Mouse (Mus musculus): ENCODE measurements around the gene Recql5. TPM values are rescaled to one million over a fixed set of nuclear protein-coding genes. Genes with fewer than 3 reads are reported as not detected.

Recql5 gene
- polyA plus RNA-seq, 1 experiment from 2014 or later, result 23.9 TPM

DNA sequence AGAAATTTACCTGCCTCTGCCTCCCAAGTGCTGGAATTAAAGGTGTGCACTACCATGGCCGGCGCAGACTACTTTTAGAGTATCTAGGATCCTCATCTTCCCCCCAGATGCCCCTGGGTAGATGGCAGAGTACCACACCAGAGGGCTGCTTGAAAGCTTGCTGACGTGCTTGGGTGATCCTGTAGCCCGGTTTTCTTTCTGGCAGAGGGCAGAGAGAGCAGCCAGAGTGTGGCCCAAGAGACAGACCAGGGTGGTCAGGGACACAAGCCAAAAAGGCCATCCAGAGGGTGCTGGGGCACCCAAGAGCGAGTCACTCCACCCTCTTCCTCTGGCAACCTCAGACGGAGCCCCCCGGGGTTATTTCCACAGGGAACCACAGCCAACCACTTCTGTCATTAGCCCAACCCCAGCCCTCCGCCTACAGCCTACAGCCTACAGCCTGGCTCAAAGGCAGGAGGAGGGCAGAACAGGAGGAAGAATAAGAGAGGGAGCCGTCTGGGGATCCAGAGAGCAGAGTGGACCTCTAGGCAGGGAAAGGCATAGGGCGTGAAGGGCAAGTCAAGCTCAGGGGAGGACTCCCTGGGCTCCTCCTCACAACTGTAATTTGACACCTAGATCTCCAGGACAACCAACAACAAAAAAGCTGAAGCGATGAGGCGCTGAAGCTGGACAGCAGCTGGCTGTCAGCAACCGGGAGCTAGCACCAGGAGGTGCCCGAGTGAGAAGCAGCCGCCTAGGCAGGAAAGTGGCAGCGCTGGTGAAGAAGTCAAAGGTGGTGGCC lies 33.6 kb downstream of the Recql5 start, which contains the start of gene Smim5:
Gene Smim5 (plus strand): TSS at position 481 of the 781 bp plus-strand sequence.
- Histone ChIP-seq H3K4me1 (ENCODE audit: control insufficient read depth, insufficient read depth, low read length) (peaks cover 9% of the 10 kb centered on the region), H3K9ac (ENCODE audit: low read length) (no peak within 1 kb of the TSS; the same call in 1 of the 2 replicates), H3K4me3 (ENCODE audit: low read depth, low read length) (no peak within 1 kb of the TSS)

DNA sequence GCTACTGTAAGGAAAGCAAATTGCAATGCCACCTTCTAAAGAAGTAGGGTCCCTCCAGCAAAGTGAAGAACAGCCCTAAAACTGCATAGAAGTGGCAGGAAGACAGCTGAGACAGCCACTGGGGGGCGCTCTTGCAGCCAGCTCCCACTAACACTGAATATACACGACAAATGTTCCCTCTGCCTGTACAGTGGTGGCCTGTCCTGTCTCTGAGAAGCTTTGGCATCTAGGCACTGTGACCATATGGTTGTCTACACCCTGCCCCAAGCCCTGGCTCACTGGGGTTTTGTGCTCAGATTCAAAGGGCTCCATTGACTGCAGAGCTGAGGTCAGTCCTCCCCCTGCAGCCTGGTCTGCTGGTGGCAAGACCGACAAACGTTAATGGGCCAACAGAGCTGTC lies 34.4 kb downstream of the Recql5 start:
- no peak overlapping the region for H3K4me2 ChIP-seq (ENCODE audit: low read depth)
- 15% methylated on average over 4 of the region's 4 CpGs for WGBS
- no peaks in the 10 kb centered on the region for H3K27me3 ChIP-seq (ENCODE audit: control insufficient read depth, insufficient read depth, low read length)
- no peak overlapping the region for H3K9ac ChIP-seq (ENCODE audit: low read length)
- ATAC-seq (ENCODE audit: insufficient read depth, low FRiP score, low TSS enrichment) (no peak), DNase-seq (ENCODE audit: low spot score) (peak; percentile 49)
- no peaks in the 10 kb centered on the region; the same call in none of the 2 replicates for H3K36me3 ChIP-seq (ENCODE audit: control insufficient read depth, insufficient read depth, low read length)
- H3K4me3 ChIP-seq (ENCODE audit: low read depth, low read length), result no peak overlapping the region
- H3K9me3 ChIP-seq (ENCODE audit: control insufficient read depth, low read length), result no peaks in the 10 kb centered on the region
- no peak overlapping the region for H3K27ac ChIP-seq (ENCODE audit: low read depth, low read length)
- peaks cover 9% of the 10 kb centered on the region for H3K4me1 ChIP-seq (ENCODE audit: control insufficient read depth, insufficient read depth, low read length)

More for the DNA sequence above, 33.6 kb downstream of the Recql5 start, which contains the start of gene Smim5:
- Histone ChIP-seq H3K9me3 (ENCODE audit: control insufficient read depth, low read length) (no peaks in the 10 kb centered on the region), H3K4me2 (ENCODE audit: low read depth) (no peak within 1 kb of the TSS), H3K36me3 (ENCODE audit: control insufficient read depth, insufficient read depth, low read length) (no peaks in the 10 kb centered on the region; the same call in 1 of the 2 replicates), H3K27me3 (ENCODE audit: control insufficient read depth, insufficient read depth, low read length) (no peaks in the 10 kb centered on the region), H3K27ac (ENCODE audit: low read depth, low read length) (0 out of 2 replicates have a peak within 1 kb of the TSS, but pooled peaks have one; percentile 23)
- ATAC-seq (ENCODE audit: insufficient read depth, low FRiP score, low TSS enrichment) (no peak), DNase-seq (ENCODE audit: low spot score) (peak; percentile 47)
- WGBS, result 32% methylated on average over 16 of the region's 16 CpGs

DNA sequence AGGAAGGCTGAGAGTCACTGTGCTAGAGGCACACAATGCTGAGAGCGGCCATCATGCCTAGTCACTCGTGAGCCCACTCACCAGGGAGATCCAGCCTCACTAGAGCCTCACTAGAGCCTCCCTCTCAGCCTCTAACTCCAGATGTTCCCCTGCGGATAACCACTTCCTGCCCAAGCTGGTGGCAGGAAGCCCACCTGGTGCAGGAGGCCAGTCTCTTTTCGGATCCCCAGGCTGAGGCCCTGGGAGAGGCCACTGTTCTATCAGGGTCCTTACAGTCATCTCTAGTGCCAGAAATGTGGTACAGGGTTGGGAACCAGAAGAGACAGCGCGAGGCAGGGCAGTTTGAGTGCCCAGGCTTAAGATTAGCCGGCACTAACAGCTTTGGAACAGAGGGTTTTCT lies 34.8 kb downstream of the Recql5 start:
- H3K9me3 ChIP-seq (ENCODE audit: control insufficient read depth, low read length), result no peaks in the 10 kb centered on the region
- H3K4me3 ChIP-seq (ENCODE audit: low read depth, low read length), result no peak overlapping the region
- no peaks in the 10 kb centered on the region for H3K27me3 ChIP-seq (ENCODE audit: control insufficient read depth, insufficient read depth, low read length)
- ATAC-seq (ENCODE audit: insufficient read depth, low FRiP score, low TSS enrichment) (no peak), DNase-seq (ENCODE audit: low spot score) (no peak)
- H3K9ac ChIP-seq (ENCODE audit: low read length), result no peak overlapping the region
- peaks cover 9% of the 10 kb centered on the region for H3K4me1 ChIP-seq (ENCODE audit: control insufficient read depth, insufficient read depth, low read length)
- H3K27ac ChIP-seq (ENCODE audit: low read depth, low read length), result no peak overlapping the region
- no peak overlapping the region for H3K4me2 ChIP-seq (ENCODE audit: low read depth)
- no peaks in the 10 kb centered on the region; the same call in none of the 2 replicates for H3K36me3 ChIP-seq (ENCODE audit: control insufficient read depth, insufficient read depth, low read length)
- WGBS, result 83% methylated on average over 7 of the region's 7 CpGs

DNA sequence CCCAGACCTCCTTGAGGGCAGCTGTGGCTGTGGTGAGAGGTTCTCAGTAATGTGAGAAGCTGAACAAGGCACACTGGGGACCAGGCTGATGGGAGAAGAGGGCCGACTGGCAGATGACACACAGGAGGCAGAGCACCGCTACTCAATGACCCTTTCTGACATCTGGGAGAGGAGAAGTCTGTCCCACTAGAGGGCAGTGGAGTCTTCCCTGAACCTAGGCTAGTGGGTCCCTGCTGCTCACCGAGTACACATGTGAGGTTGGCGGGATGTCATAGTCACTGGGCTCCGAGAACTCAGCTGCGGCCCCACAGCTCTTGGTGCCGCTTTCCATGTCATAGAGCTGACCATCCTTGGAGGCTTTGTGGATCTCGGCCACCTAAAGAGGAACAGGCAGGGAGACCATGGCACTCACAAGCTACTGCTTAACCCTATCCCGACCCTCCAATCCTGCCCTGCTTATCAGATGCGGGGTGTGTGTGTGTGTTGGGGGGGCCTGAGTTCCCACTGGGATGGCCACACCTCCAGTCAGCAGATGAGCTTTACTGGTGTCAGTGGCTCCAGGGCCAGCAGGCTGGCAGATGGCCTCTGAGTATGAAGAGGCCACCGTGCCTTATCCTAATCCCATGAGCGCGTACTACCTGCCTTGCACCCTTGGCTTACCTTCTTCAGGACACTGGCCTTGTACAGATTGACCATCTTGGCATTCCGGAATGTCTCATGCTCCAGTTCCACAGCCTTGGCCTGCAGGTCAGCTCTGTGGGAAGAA lies 38.3 kb downstream of the Recql5 start:
- no peaks in the 10 kb centered on the region; the same call in none of the 2 replicates for H3K36me3 ChIP-seq (ENCODE audit: control insufficient read depth, insufficient read depth, low read length)

DNA sequence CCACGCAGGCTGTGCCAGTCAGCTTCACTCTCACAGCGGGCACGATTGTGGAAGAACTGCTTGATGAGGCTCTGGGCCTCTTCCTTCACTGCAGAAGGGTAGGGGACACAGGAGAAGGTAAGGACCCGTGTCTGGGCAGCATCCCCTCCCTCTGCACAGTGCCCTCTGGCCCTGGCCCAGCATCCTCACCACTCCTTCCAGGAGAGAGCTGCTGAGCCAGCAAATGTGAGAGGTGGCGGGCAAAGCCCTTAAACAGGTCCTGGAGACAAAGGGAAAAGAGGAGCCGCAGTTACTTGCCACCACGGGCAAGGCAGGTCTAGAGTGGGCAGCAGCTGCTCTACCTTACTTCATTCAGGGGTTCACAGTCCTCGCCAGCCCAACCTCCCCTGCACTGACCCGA lies 40.2 kb downstream of the Recql5 start:
- Histone ChIP-seq H3K9ac (ENCODE audit: low read length) (no peak overlapping the region), H3K36me3 (ENCODE audit: control insufficient read depth, insufficient read depth, low read length) (no peaks in the 10 kb centered on the region; the same call in none of the 2 replicates), H3K4me3 (ENCODE audit: low read depth, low read length) (no peak overlapping the region), H3K4me1 (ENCODE audit: control insufficient read depth, insufficient read depth, low read length) (no peaks in the 10 kb centered on the region), H3K27me3 (ENCODE audit: control insufficient read depth, insufficient read depth, low read length) (no peaks in the 10 kb centered on the region), H3K9me3 (ENCODE audit: control insufficient read depth, low read length) (no peaks in the 10 kb centered on the region), H3K27ac (ENCODE audit: low read depth, low read length) (no peak overlapping the region), H3K4me2 (ENCODE audit: low read depth) (no peak overlapping the region)
- DNase-seq (ENCODE audit: low spot score), result no peak
- no peak for ATAC-seq (ENCODE audit: insufficient read depth, low FRiP score, low TSS enrichment)
- 87% methylated on average over 9 of the region's 9 CpGs for WGBS

More for the DNA sequence above, 38.3 kb downstream of the Recql5 start:
- no peak overlapping the region for H3K27ac ChIP-seq (ENCODE audit: low read depth, low read length)
- peak; percentile 23 for DNase-seq (ENCODE audit: low spot score)
- H3K27me3 ChIP-seq (ENCODE audit: control insufficient read depth, insufficient read depth, low read length), result no peaks in the 10 kb centered on the region
- no peak for ATAC-seq (ENCODE audit: insufficient read depth, low FRiP score, low TSS enrichment)
- 68% methylated on average over 14 of the region's 14 CpGs for WGBS
- no peak overlapping the region for H3K9ac ChIP-seq (ENCODE audit: low read length)
- H3K9me3 ChIP-seq (ENCODE audit: control insufficient read depth, low read length), result no peaks in the 10 kb centered on the region
- H3K4me3 ChIP-seq (ENCODE audit: low read depth, low read length), result no peak overlapping the region
- peaks cover 4% of the 10 kb centered on the region for H3K4me1 ChIP-seq (ENCODE audit: control insufficient read depth, insufficient read depth, low read length)
- no peak overlapping the region for H3K4me2 ChIP-seq (ENCODE audit: low read depth)

DNA sequence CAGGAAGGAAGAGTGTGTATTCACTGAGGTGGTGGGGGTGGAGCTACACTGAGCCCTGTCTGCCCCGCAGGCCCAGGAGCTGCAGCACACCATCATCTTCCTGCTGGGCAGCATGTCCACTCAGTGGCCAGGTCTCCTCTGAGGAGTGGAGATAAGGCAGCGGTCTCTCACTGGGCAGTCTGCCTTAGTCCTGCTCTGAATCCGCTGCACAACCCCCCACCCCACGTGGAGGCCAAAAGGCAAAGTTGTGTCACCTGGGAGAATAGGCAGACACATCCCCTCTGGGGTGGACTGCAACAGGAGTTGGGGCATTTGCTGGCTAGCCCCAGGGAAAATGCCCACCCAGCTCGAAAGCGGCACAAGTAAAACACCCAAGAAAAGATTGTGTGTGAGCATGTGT lies 41.1 kb downstream of the Recql5 start:
- 63% methylated on average over 6 of the region's 6 CpGs for WGBS
- Histone ChIP-seq H3K27me3 (ENCODE audit: control insufficient read depth, insufficient read depth, low read length) (no peaks in the 10 kb centered on the region), H3K9ac (ENCODE audit: low read length) (no peak overlapping the region), H3K27ac (ENCODE audit: low read depth, low read length) (no peak overlapping the region), H3K4me1 (ENCODE audit: control insufficient read depth, insufficient read depth, low read length) (no peaks in the 10 kb centered on the region), H3K36me3 (ENCODE audit: control insufficient read depth, insufficient read depth, low read length) (no peaks in the 10 kb centered on the region; the same call in none of the 2 replicates), H3K9me3 (ENCODE audit: control insufficient read depth, low read length) (no peaks in the 10 kb centered on the region), H3K4me2 (ENCODE audit: low read depth) (no peak overlapping the region), H3K4me3 (ENCODE audit: low read depth, low read length) (no peak overlapping the region)
- ATAC-seq (ENCODE audit: insufficient read depth, low FRiP score, low TSS enrichment) (no peak), DNase-seq (ENCODE audit: low spot score) (no peak)

DNA sequence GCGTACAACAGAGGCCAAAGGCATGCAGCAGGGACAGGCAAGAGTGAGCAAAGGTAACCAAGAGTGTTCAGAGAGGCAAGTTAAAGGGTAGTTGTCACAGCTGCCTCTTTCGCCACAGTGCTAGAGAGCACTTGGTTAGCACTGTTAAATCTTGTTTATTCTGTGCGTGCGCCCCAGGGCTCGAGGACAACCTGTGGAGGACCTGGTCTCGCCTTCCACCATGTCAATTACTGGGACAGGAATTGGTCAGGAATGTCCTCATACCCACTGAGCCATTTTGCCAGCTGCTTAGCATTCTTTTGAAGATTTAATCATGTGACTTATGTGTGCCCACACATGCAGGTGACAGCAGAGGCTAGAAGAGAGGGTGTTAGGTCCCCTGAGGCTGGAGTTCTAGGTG lies 44.1 kb downstream of the Recql5 start:
- ATAC-seq (ENCODE audit: insufficient read depth, low FRiP score, low TSS enrichment), result no peak
- WGBS, result 82% methylated on average over 6 of the region's 6 CpGs

DNA sequence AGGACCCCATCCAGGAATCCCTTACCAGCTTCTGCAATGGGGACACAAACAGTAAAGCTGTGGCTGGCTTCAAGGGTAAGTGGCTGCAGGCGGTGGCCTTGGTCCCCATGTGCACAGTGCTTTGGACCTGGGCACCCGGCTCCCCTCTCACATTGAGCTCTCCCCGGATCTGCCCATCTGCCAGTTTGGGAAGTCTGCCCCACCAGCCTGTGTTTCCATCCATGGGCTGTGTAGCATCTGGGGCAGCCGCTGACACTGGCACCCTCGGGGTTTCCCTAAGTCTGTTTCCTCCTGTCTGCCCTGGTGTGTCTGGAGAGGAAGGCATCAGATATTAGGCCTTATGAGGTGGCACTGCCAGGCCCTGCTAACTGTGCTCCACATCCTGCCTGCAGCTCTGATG lies 45.3 kb downstream of the Recql5 start:
- ATAC-seq (ENCODE audit: insufficient read depth, low FRiP score, low TSS enrichment), result no peak

More for the DNA sequence above, 44.1 kb downstream of the Recql5 start:
- H3K9me3 ChIP-seq (ENCODE audit: control insufficient read depth, low read length), result no peaks in the 10 kb centered on the region
- H3K4me1 ChIP-seq (ENCODE audit: control insufficient read depth, insufficient read depth, low read length), result no peaks in the 10 kb centered on the region
- H3K4me2 ChIP-seq (ENCODE audit: low read depth), result no peak overlapping the region
- no peak overlapping the region for H3K4me3 ChIP-seq (ENCODE audit: low read depth, low read length)
- no peak overlapping the region for H3K9ac ChIP-seq (ENCODE audit: low read length)
- H3K27me3 ChIP-seq (ENCODE audit: control insufficient read depth, insufficient read depth, low read length), result no peaks in the 10 kb centered on the region
- H3K27ac ChIP-seq (ENCODE audit: low read depth, low read length), result no peak overlapping the region
- no peak for DNase-seq (ENCODE audit: low spot score)
- no peaks in the 10 kb centered on the region; the same call in 1 of the 2 replicates for H3K36me3 ChIP-seq (ENCODE audit: control insufficient read depth, insufficient read depth, low read length)

More for the DNA sequence above, 45.3 kb downstream of the Recql5 start:
- Histone ChIP-seq H3K9ac (ENCODE audit: low read length) (no peak overlapping the region), H3K27ac (ENCODE audit: low read depth, low read length) (no peak overlapping the region), H3K4me1 (ENCODE audit: control insufficient read depth, insufficient read depth, low read length) (no peaks in the 10 kb centered on the region), H3K27me3 (ENCODE audit: control insufficient read depth, insufficient read depth, low read length) (peaks cover 4% of the 10 kb centered on the region), H3K4me3 (ENCODE audit: low read depth, low read length) (no peak overlapping the region), H3K36me3 (ENCODE audit: control insufficient read depth, insufficient read depth, low read length) (no peaks in the 10 kb centered on the region), H3K9me3 (ENCODE audit: control insufficient read depth, low read length) (no peaks in the 10 kb centered on the region), H3K4me2 (ENCODE audit: low read depth) (no peak overlapping the region)
- no peak for DNase-seq (ENCODE audit: low spot score)
- 91% methylated on average over 5 of the region's 5 CpGs for WGBS
